Mouse (Mus musculus): ENCODE data around the gene Fads6. TPM values are rescaled to one million over a fixed set of nuclear protein-coding genes. Genes with fewer than 3 reads are reported as not detected.
A peak's percentile ranks its signal among the peaks of the same experiment; 100 is the strongest.

Gene Fads6
- total and polyA plus RNA-seq, 3 experiments, result 0.30 to 8.5 (median 0.63) TPM

- dilution Hi-C loops (cut with MboI; ENCODE audit: extremely low pct_ligation_motif_present, extremely low pct_unique_long_range_greater_than_20kb, low sequenced_read_pairs), result no loop called here
- H3K9ac ChIP-seq (ENCODE audit: insufficient read depth, low read depth), result no peak overlapping the region
- no peaks in the 10 kb centered on the region; a peak in 1 of 4 replicates for H3K4me1 ChIP-seq (ENCODE audit: control insufficient read depth in 1 of 2, insufficient read depth in 2 of 2)
- in situ Hi-C loops (cut with MboI; ENCODE audit: low pct_ligation_motif_present, low pct_unique_long_range_greater_than_20kb, low sequenced_read_pairs), result no loop called here
- no peak overlapping the region for H3K4me3 ChIP-seq (replicated peaks in 1 of 3; ENCODE audit: low read depth in 2 of 3, low read length in 2 of 3, poor library complexity in 1 of 3)
- no peak overlapping the region for H3K27ac ChIP-seq (ENCODE audit: insufficient read depth, low read depth)
- no peaks in the 10 kb centered on the region for H3K36me3 ChIP-seq (replicated peaks in 1 of 2; ENCODE audit: control insufficient read depth in 1 of 2, insufficient read depth in 1 of 2, low read length in 1 of 2)
- peaks cover 93% of the 10 kb centered on the region for H3K27me3 ChIP-seq (replicated peaks)
- peak; percentile 29 for DNase-seq (ENCODE audit: extremely low read depth)
- H3K9me3 ChIP-seq (replicated peaks; ENCODE audit: low read length), result peaks cover 5% of the 10 kb centered on the region
- no peaks in the 10 kb centered on the region for H3K79me2 ChIP-seq (replicated peaks; ENCODE audit: control insufficient read depth, extremely low read depth, insufficient read depth, poor library complexity, severe bottlenecking)
- TF ChIP-seq MAX (IDR thresholded peaks at IDR 0.05; ENCODE audit: low read length) (no peak), ZNF384 (IDR thresholded peaks at IDR 0.05; ENCODE audit: low read depth, low read length) (no peak), SMC3 (IDR thresholded peaks at IDR 0.05; ENCODE audit: low read depth, low read length) (peak; percentile 32), IRF4 (IDR thresholded peaks at IDR 0.05; ENCODE audit: low read depth, low read length) (no peak), RAD21 (IDR thresholded peaks at IDR 0.05; ENCODE audit: low read depth, low read length) (peak; percentile 64), MEF2A (IDR thresholded peaks at IDR 0.05; ENCODE audit: borderline replicate concordance, low read depth, low read length) (no peak), CTCF (conservative IDR thresholded peaks at IDR 0.05 in 1 of 2, IDR thresholded peaks at IDR 0.05 in 1 of 2; ENCODE audit: low read depth in 2 of 2, low read length in 2 of 2) (peak in 1 of 2 experiments; percentile 67; a peak in 2 of 4 replicates), E2F4 (IDR thresholded peaks at IDR 0.05; ENCODE audit: insufficient replicate concordance, low read depth, low read length) (no peak)
- H3K4me2 ChIP-seq (ENCODE audit: insufficient read depth, low read depth, poor library complexity, severe bottlenecking), result no peak overlapping the region
Measured at GRCm38 (mm10) chr11:115314249-115314648, 16.8 kb upstream of the Fads6 start.

GRCm38 (mm10) chr11:115308781-115309180 lies 11.3 kb upstream of the Fads6 start:
- Histone ChIP-seq H3K27me3 (replicated peaks) (peaks cover 89% of the 10 kb centered on the region), H3K79me2 (replicated peaks; ENCODE audit: control insufficient read depth, extremely low read depth, insufficient read depth, poor library complexity, severe bottlenecking) (no peaks in the 10 kb centered on the region), H3K36me3 (replicated peaks in 1 of 2; ENCODE audit: control insufficient read depth in 1 of 2, insufficient read depth in 1 of 2, low read length in 1 of 2) (no peaks in the 10 kb centered on the region), H3K27ac (ENCODE audit: insufficient read depth, low read depth) (no peak overlapping the region), H3K9ac (ENCODE audit: insufficient read depth, low read depth) (no peak overlapping the region), H3K4me3 (replicated peaks in 1 of 3; ENCODE audit: low read depth in 2 of 3, low read length in 2 of 3, poor library complexity in 1 of 3) (no peak overlapping the region), H3K4me1 (ENCODE audit: control insufficient read depth in 1 of 2, insufficient read depth in 2 of 2) (peaks cover 0 to 10% of the 10 kb centered on the region in 2 experiments; a peak in 2 of 4 replicates), H3K4me2 (ENCODE audit: insufficient read depth, low read depth, poor library complexity, severe bottlenecking) (no peak overlapping the region), H3K9me3 (replicated peaks; ENCODE audit: low read length) (no peaks in the 10 kb centered on the region)
- DNase-seq (ENCODE audit: extremely low read depth), result no peak
- TF ChIP-seq BHLHE40 (IDR thresholded peaks at IDR 0.05; ENCODE audit: low read depth, low read length), result no peak
- TF ChIP-seq SMC3 (IDR thresholded peaks at IDR 0.05; ENCODE audit: low read depth, low read length), result no peak
- no peak for TF ChIP-seq NELFE (IDR thresholded peaks at IDR 0.05; ENCODE audit: low read depth, low read length)
- dilution Hi-C loops (cut with MboI; ENCODE audit: extremely low pct_ligation_motif_present, extremely low pct_unique_long_range_greater_than_20kb, low sequenced_read_pairs), result no loop called here
- in situ Hi-C loops (cut with MboI; ENCODE audit: low pct_ligation_motif_present, low pct_unique_long_range_greater_than_20kb, low sequenced_read_pairs), result no loop called here

- H3K27me3 ChIP-seq (replicated peaks), result peaks cover 89% of the 10 kb centered on the region
- no peak within 1 kb of the TSS for H3K4me3 ChIP-seq (replicated peaks in 1 of 3; ENCODE audit: low read depth in 2 of 3, low read length in 2 of 3, poor library complexity in 1 of 3)
- dilution Hi-C loops (cut with MboI; ENCODE audit: extremely low pct_ligation_motif_present, extremely low pct_unique_long_range_greater_than_20kb, low sequenced_read_pairs), result no loop called here
- no peak within 1 kb of the TSS for H3K9ac ChIP-seq (ENCODE audit: insufficient read depth, low read depth)
- H3K27ac ChIP-seq (ENCODE audit: insufficient read depth, low read depth), result no peak within 1 kb of the TSS
- peaks cover 0 to 10% of the 10 kb centered on the region in 2 experiments; a peak in 2 of 4 replicates for H3K4me1 ChIP-seq (ENCODE audit: control insufficient read depth in 1 of 2, insufficient read depth in 2 of 2)
- H3K36me3 ChIP-seq (replicated peaks in 1 of 2; ENCODE audit: control insufficient read depth in 1 of 2, insufficient read depth in 1 of 2, low read length in 1 of 2), result no peaks in the 10 kb centered on the region
- in situ Hi-C loops (cut with MboI; ENCODE audit: low pct_ligation_motif_present, low pct_unique_long_range_greater_than_20kb, low sequenced_read_pairs), result no loop called here
- H3K4me2 ChIP-seq (ENCODE audit: insufficient read depth, low read depth, poor library complexity, severe bottlenecking), result no peak within 1 kb of the TSS
- DNase-seq (ENCODE audit: extremely low read depth), result no peak
- no peaks in the 10 kb centered on the region for H3K9me3 ChIP-seq (replicated peaks; ENCODE audit: low read length)
- H3K79me2 ChIP-seq (replicated peaks; ENCODE audit: control insufficient read depth, extremely low read depth, insufficient read depth, poor library complexity, severe bottlenecking), result no peaks in the 10 kb centered on the region
- TF ChIP-seq IRF4 (IDR thresholded peaks at IDR 0.05; ENCODE audit: low read depth, low read length), result no peak
- no peak for TF ChIP-seq ZNF384 (IDR thresholded peaks at IDR 0.05; ENCODE audit: low read depth, low read length)
- TF ChIP-seq MYC (IDR thresholded peaks at IDR 0.05; ENCODE audit: low read depth, low read length), result no peak
- no peak for TF ChIP-seq POLR2A (IDR thresholded peaks at IDR 0.05; ENCODE audit: low read depth, low read length)
- TF ChIP-seq USF2 (conservative IDR thresholded peaks at IDR 0.05; ENCODE audit: low read depth, low read length), result no peak
- TF ChIP-seq TCF12 (IDR thresholded peaks at IDR 0.05; ENCODE audit: low read depth, low read length), result no peak
- no peak for TF ChIP-seq SIN3A (IDR thresholded peaks at IDR 0.05; ENCODE audit: low read length)
- no peak for TF ChIP-seq RCOR1 (conservative IDR thresholded peaks at IDR 0.05; ENCODE audit: low read depth, low read length)
- no peak for TF ChIP-seq UBTF (IDR thresholded peaks at IDR 0.05; ENCODE audit: low read depth, low read length)
Measured at GRCm38 (mm10) chr11:115306863-115307262, 9.4 kb upstream of the Fads6 start, which contains the start of gene Otop2. Gene Otop2 (plus strand): TSS chr11:115307163.
